Mouse (Mus musculus): ENCODE results near the gene Lck. TPM values are rescaled to one million over a fixed set of nuclear protein-coding genes. Genes with fewer than 3 reads are reported as not detected.
A peak's percentile ranks its signal among the peaks of the same experiment; 100 is the strongest.

Gene Lck
- total and polyA plus RNA-seq, 3 experiments, result 2.7 to 6.9 TPM; not detected in 1

DNA sequence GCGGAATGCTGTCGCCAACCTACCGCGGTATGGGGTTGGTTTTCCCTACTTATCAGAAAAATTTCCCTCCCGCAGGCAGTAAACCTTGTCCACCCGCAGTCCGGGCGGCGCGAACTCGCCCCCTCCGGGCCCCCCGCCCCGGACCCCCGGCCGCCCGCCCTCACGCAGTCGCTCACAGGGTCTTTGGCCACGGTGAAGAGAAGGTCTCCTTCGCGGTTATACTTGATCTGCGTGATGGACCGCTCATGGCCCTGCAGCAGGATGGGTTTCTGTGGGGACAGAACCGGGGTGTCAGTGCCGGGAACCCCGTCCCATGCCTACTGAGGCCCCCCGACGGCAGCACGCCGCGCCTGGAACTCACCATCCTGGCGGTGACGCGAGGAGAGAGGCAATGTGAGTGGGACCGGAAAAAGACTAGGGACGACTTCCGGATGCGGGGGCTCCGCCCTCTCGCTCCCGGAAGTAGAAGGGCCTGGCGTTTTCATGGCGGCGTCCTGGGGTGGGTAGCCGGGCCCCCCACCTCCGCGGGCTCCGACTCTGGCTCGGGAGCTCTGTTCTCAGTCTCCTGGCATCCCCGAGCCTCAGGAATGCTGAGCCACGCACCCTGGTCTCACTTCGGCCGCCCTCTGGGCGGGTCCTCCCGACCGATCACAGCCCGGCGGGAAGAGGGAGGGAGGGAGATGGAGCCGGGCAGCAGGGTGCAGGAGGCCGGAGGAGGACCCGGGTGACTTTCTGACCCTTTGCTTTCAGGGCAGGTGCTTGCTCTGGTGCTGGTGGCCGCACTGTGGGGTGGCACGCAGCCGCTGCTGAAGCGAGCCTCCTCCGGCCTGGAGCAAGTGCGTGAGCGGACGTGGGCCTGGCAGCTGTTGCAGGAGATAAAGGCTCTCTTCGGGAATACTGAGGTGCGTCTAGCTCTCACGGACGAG lies 27.1 kb upstream of the Lck start, which contains the start of the genes Eif3i and Tmem234:
Eif3i (minus strand) TSS at position 416 of the 926 bp plus-strand sequence.
Tmem234 (plus strand) TSS at position 436 of the 926 bp plus-strand sequence.
- Histone ChIP-seq H3K9me3 (replicated peaks; ENCODE audit: insufficient read depth, low read length) (no peaks in the 10 kb centered on the region), H3K9ac (ENCODE audit: control insufficient read depth, low read depth, low read length, poor library complexity, severe bottlenecking) (peak within 1 kb of the TSS; percentile 95), H3K27me3 (ENCODE audit: control insufficient read depth in 1 of 2, insufficient read depth in 2 of 2, low read length in 2 of 2) (no peaks in the 10 kb centered on the region), H3K27ac (ENCODE audit: control insufficient read depth, low read depth, low read length) (peak within 1 kb of the TSS; percentile 53), H3K4me3 (ENCODE audit: control insufficient read depth in 1 of 2, insufficient read depth in 1 of 2, low read depth in 2 of 2, low read length in 2 of 2) (peak within 1 kb of the TSS; percentile 85 to 97), H3K79me2 (ENCODE audit: control insufficient read depth, insufficient read depth, low read length, poor library complexity) (peaks cover 49% of the 10 kb centered on the region), H3K36me3 (ENCODE audit: control insufficient read depth in 1 of 2, insufficient read depth in 2 of 2, low read length in 2 of 2) (peaks cover 11 to 16% of the 10 kb centered on the region in 2 experiments), H3K4me1 (ENCODE audit: control insufficient read depth in 1 of 2, insufficient read depth in 2 of 2, low read length in 2 of 2) (peaks cover 2 to 18% of the 10 kb centered on the region in 2 experiments; a peak in 3 of 4 replicates)
- peak; percentile 91 for DNase-seq (ENCODE audit: low read depth, low spot score)
- TF ChIP-seq EP300 (IDR thresholded peaks at IDR 0.05; ENCODE audit: low read depth in 1 of 2, low read length in 2 of 2), result peak in 1 of 2 experiments; percentile 4; a peak in 1 of 4 replicates
- peak; percentile 94 for TF ChIP-seq ELF1 (IDR thresholded peaks at IDR 0.05; ENCODE audit: low read depth, low read length)
- no peak for TF ChIP-seq RAD21 (IDR thresholded peaks at IDR 0.05; ENCODE audit: low read depth, low read length)
- peak; percentile 79; the same call in 1 of the 2 replicates for TF ChIP-seq MAZ (IDR thresholded peaks at IDR 0.05; ENCODE audit: low read depth, low read length)
- TF ChIP-seq ZNF384 (IDR thresholded peaks at IDR 0.05; ENCODE audit: low read depth, low read length), result no peak
- TF ChIP-seq TAL1 (IDR thresholded peaks at IDR 0.05; ENCODE audit: low read length), result peak; percentile 89
- TF ChIP-seq MAFK (IDR thresholded peaks at IDR 0.05; ENCODE audit: borderline replicate concordance, low read depth, low read length), result no peak
- 0 out of 2 replicates have a peak, but pooled peaks have one; percentile 15 for TF ChIP-seq MYB (IDR thresholded peaks at IDR 0.05; ENCODE audit: low read depth, low read length)
- TF ChIP-seq ZMIZ1 (IDR thresholded peaks at IDR 0.05; ENCODE audit: low read depth, low read length), result 0 out of 2 replicates have a peak, but pooled peaks have one; percentile 60
- peak; percentile 70 for TF ChIP-seq TCF12 (IDR thresholded peaks at IDR 0.05; ENCODE audit: low read depth, low read length)
- peak; percentile 94 for TF ChIP-seq NELFE (IDR thresholded peaks at IDR 0.05; ENCODE audit: low read depth, low read length)
- peak; percentile 93 for TF ChIP-seq MYC (IDR thresholded peaks at IDR 0.05; ENCODE audit: low read depth, low read length)
- 0 out of 2 replicates have a peak, but pooled peaks have one; percentile 27 for TF ChIP-seq E2F4 (IDR thresholded peaks at IDR 0.05; ENCODE audit: borderline replicate concordance, low read depth, low read length)
- TF ChIP-seq POLR2A (IDR thresholded peaks at IDR 0.05; ENCODE audit: control insufficient read depth in 1 of 2, insufficient read depth in 1 of 2, low read depth in 1 of 2, low read length in 2 of 2, poor library complexity in 1 of 2), result peak; percentile 75 to 95
- no peak for TF ChIP-seq JUND (IDR thresholded peaks at IDR 0.05; ENCODE audit: low read depth, low read length)
- peak; percentile 80 for TF ChIP-seq MAX (IDR thresholded peaks at IDR 0.05; ENCODE audit: low read length)
- TF ChIP-seq HCFC1 (IDR thresholded peaks at IDR 0.05; ENCODE audit: low read depth, low read length), result peak; percentile 92
- TF ChIP-seq CTCF (IDR thresholded peaks at IDR 0.05 in 2 of 3, conservative IDR thresholded peaks at IDR 0.05 in 1 of 3; ENCODE audit: control insufficient read depth in 1 of 3, insufficient read depth in 1 of 3, low read depth in 2 of 3, low read length in 3 of 3, poor library complexity in 1 of 3, severe bottlenecking in 1 of 3), result no peak
- TF ChIP-seq KAT2A (conservative IDR thresholded peaks at IDR 0.05; ENCODE audit: low read depth, low read length), result peak; percentile 73
- TF ChIP-seq ZC3H11A (IDR thresholded peaks at IDR 0.05; ENCODE audit: low read depth, low read length), result no peak
- TF ChIP-seq CHD1 (IDR thresholded peaks at IDR 0.05; ENCODE audit: low read depth, low read length), result no peak
- TF ChIP-seq RCOR1 (IDR thresholded peaks at IDR 0.05; ENCODE audit: low read depth, low read length), result 0 out of 2 replicates have a peak, but pooled peaks have one; percentile 33
- no peak for TF ChIP-seq GABPA (IDR thresholded peaks at IDR 0.05; ENCODE audit: low read depth, low read length)
- 0 out of 2 replicates have a peak, but pooled peaks have one; percentile 8 for TF ChIP-seq NRF1 (IDR thresholded peaks at IDR 0.05; ENCODE audit: insufficient read depth, low read depth, low read length, poor library complexity, severe bottlenecking)
- TF ChIP-seq TBP (IDR thresholded peaks at IDR 0.05; ENCODE audit: low read depth, low read length), result peak; percentile 84
- TF ChIP-seq CHD2 (IDR thresholded peaks at IDR 0.05; ENCODE audit: low read length), result no peak
- TF ChIP-seq MXI1 (IDR thresholded peaks at IDR 0.05; ENCODE audit: low read depth, low read length), result peak; percentile 96
- no peak for TF ChIP-seq USF2 (IDR thresholded peaks at IDR 0.05; ENCODE audit: borderline replicate concordance in 1 of 2, insufficient read depth in 1 of 2, low read depth in 1 of 2, low read length in 2 of 2)
- TF ChIP-seq BHLHE40 (IDR thresholded peaks at IDR 0.05; ENCODE audit: borderline replicate concordance, low read depth, low read length), result no peak
- no peak for TF ChIP-seq SMC3 (IDR thresholded peaks at IDR 0.05; ENCODE audit: low read depth, low read length)
- no peak; the same call in 1 of the 2 replicates for TF ChIP-seq USF1 (IDR thresholded peaks at IDR 0.05; ENCODE audit: low read depth, low read length)
- peak; percentile 94 for TF ChIP-seq SIN3A (IDR thresholded peaks at IDR 0.05; ENCODE audit: low read length)
- TF ChIP-seq ZKSCAN1 (IDR thresholded peaks at IDR 0.05; ENCODE audit: low read depth, low read length), result no peak
- TF ChIP-seq POLR2AphosphoS5 (IDR thresholded peaks at IDR 0.05; ENCODE audit: borderline replicate concordance, low read depth, low read length), result no peak
- peak; percentile 46; the same call in 1 of the 2 replicates for TF ChIP-seq ETS1 (IDR thresholded peaks at IDR 0.05; ENCODE audit: low read depth, low read length)
